Mouse (Mus musculus) heart, embryonic 10.5 days (tissue): ENCODE measurements around the gene Dusp11. TPM values are rescaled to one million over a fixed set of nuclear protein-coding genes. Genes with fewer than 3 reads are reported as not detected.
"Not testable (repeated sequence)": the region's sequence is repeated elsewhere in the genome, so short reads cannot be mapped to it uniquely, and the experiment has no call there.

Experiments used
- DNase-seq: peaks from one replicate; pipeline ENCODE4 v3.0.0-alpha.2; 2017; ENCODE audit warnings: low spot score
- H3K27ac ChIP-seq: fragments of 300-500 bp; sonication (generic); 2 replicates; pipeline ENCODE4 v1.5.1; 2016; ENCODE audit warnings: mild to moderate bottlenecking
- H3K27me3 ChIP-seq: fragments of 300-500 bp; sonication (generic); 2 replicates; pipeline ENCODE4 v1.6.1; 2016; ENCODE audit warnings: mild to moderate bottlenecking; ENCODE audit not compliant: poor library complexity, insufficient read depth, severe bottlenecking
- H3K36me3 ChIP-seq: fragments of 300-500 bp; sonication (generic); 2 replicates; pipeline ENCODE4 v1.6.1; 2016; ENCODE audit warnings: mild to moderate bottlenecking, moderate library complexity
- H3K4me1 ChIP-seq: fragments of 300-500 bp; sonication (generic); 2 replicates; pipeline ENCODE4 v1.6.1; 2016; ENCODE audit warnings: mild to moderate bottlenecking
- H3K4me3 ChIP-seq: fragments of 300-500 bp; sonication (generic); 2 replicates; pipeline ENCODE4 v1.5.1; 2016; ENCODE audit warnings: mild to moderate bottlenecking, moderate library complexity
- H3K9me3 ChIP-seq: fragments of 300-500 bp; sonication (generic); 2 replicates; pipeline ENCODE4 v1.6.1; 2016; ENCODE audit warnings: mild to moderate bottlenecking, moderate library complexity
- WGBS: fragments of 180-500 bp; shearing (Covaris S2); methylation state at CpG from one replicate; pipeline ENCODE4 v1.1.7; 2016; 5-methylcytosine and 5-hydroxymethylcytosine counted together
- polyA plus RNA-seq: library from polyadenylated mRNA; unstranded; fragments of >200 nt; fragmentation: Nextera tagmentation; extraction: Ambion mirVana; gene quantifications from 2 replicates; pipeline ENCODE4 v1.2.1, GENCODE M21; 2016

Dusp11 gene
- polyA plus RNA-seq, 1 experiment from 2014 or later: 39.9 TPM

DNA sequence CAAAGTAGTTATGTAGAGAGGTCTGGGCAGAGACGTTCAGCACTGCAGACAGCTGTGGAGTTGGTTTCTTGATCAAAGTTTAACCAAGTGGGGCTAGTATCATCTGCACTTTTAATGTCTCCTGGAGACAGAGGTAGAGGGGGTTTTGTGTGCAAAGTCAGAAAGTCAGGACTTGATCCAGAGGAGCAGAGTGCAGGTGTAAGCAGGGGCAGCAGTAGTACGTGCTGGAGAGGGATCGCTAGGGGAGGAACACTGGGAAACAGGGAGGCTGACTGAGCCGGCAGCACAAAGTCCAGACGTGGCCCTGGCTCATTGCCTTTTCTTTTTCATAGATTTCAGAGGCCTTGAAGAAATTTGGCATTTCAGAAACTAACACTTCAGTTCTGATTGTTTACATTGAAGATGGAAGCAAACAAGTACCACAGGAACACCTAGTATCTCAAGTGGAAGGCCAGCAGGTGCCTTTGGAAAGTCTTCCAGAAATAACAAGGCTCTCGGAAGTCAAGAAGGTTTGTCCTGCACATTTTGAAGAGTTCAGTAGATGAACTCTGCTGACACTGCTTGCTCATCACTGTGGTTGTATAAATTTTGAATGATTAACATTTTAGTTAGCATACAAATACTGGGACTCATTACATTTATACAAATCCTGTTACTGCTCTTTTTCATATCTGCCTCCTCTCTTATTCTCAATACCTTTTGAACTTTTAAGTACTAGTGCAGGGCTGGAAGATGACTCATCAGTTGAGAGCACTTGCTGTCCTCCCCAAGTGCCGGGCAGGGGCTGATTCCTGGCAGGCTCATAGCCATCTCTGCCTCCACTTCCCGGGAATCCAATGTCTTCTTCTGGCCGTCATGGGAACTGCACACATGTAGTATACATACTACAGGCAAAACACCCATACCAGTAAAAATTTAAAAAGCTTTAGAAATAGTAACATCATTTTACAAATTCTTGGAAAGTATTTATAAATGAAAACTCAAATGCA lies 33.7 kb downstream of the Dusp11 start:
- Histone ChIP-seq H3K27me3 (no peaks in the 10 kb centered on the region), H3K27ac (no peak overlapping the region), H3K4me3 (no peak overlapping the region), H3K9me3 (no peaks in the 10 kb centered on the region), H3K36me3 (peaks cover 69% of the 10 kb centered on the region), H3K4me1 (no peaks in the 10 kb centered on the region)
- 82% methylated on average over 9 of the region's 9 CpGs for WGBS
- DNase-seq: no peak

DNA sequence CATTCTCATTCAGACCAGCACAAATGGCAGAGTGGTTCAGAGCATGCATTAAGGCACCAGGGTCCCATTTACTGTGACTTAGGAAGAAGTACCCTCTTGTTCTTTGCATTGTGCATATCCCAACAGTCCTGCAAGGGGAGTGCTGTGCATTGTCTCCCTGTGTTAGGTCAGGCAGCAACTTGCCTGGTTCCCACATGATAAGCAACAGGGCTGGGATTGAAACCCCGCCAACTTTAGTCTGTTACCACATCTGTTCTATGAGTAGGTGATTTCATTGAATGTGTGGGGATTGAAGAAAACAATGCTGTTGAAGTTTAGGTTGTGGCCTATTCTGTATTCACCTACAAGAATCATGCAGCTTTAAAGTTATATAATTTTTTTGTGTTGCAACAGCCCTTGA lies 34.8 kb downstream of the Dusp11 start:
- H3K4me1 ChIP-seq: no peaks in the 10 kb centered on the region
- H3K27me3 ChIP-seq: no peaks in the 10 kb centered on the region
- 79% methylated on average over 1 of the region's 1 CpGs for WGBS
- no peak overlapping the region for H3K4me3 ChIP-seq
- no peak for DNase-seq
- H3K27ac ChIP-seq: no peak overlapping the region
- H3K9me3 ChIP-seq: no peaks in the 10 kb centered on the region
- peaks cover 76% of the 10 kb centered on the region for H3K36me3 ChIP-seq

DNA sequence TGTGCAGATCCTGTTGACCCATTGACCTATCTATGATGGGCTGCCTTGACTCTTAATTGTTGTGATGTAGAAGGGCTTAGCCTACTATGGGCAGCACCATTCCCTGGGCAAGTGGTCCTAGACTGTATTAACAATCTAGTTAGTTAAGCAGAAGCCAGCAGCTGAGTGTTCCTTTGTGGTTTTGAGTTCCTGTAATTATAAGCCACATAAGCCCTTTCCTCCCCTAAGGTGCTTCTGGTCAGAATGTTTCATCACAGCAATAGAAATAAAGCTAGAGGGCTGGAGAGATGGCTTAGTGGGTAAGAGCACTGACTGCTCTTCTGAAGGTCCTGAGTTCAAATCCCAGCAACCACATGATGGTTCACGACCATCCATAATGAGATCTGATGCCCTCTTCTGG lies 37.8 kb downstream of the Dusp11 start:
- 94% methylated on average over 1 of the region's 1 CpGs for WGBS
- Histone ChIP-seq H3K27me3 (no peaks in the 10 kb centered on the region), H3K4me1 (no peaks in the 10 kb centered on the region), H3K4me3 (no peak overlapping the region), H3K27ac (no peak overlapping the region), H3K9me3 (no peaks in the 10 kb centered on the region), H3K36me3 (peaks cover 66% of the 10 kb centered on the region)
- DNase-seq: no peak

DNA sequence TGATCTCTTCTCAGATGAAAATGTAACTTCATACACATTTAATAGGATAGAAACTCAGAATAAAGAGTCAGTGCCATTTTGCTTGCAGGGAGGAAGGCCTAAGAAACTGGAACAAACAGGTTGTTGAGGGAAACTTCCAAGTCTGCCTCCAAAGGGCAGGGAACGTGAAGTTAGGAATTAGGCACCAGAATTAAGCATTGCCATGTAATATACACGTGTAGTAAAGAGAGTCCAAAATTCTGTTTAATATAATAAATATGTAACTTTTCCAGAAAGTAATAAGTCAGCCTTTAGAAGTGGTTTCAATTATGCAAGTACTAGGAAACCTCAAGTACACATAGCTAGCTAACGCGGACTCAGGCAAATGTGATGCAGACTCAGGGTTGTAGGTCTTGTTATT lies 42.1 kb downstream of the Dusp11 start:
- DNase-seq: no peak
- Histone ChIP-seq H3K4me3 (no peak overlapping the region), H3K9me3 (no peaks in the 10 kb centered on the region), H3K27ac (no peak overlapping the region), H3K4me1 (peaks cover 12% of the 10 kb centered on the region), H3K27me3 (no peaks in the 10 kb centered on the region), H3K36me3 (peaks cover 29% of the 10 kb centered on the region)
- 88% methylated on average over 4 of the region's 4 CpGs for WGBS

DNA sequence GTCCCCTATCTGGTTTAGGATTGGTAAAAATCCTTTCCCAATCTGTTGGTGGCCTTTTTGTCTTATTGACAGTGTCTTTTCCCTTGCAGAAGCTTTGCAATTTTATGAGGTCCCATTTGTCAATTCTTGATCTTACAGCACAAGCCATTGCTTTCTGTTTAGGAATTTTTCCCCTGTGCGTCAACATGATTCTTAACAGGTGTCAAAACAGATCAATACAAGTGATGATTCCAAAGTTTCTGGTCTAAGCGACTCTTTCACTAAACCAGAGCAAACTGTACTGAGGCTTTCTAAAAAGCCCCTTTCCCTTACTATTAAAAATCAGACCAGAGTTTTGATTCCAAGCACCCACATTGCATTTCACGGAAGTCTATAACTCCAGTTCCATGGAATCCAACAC lies 43.1 kb downstream of the Dusp11 start:
- H3K27ac ChIP-seq: not testable (repeated sequence)
- 91% methylated on average over 3 of the region's 3 CpGs for WGBS

DNA sequence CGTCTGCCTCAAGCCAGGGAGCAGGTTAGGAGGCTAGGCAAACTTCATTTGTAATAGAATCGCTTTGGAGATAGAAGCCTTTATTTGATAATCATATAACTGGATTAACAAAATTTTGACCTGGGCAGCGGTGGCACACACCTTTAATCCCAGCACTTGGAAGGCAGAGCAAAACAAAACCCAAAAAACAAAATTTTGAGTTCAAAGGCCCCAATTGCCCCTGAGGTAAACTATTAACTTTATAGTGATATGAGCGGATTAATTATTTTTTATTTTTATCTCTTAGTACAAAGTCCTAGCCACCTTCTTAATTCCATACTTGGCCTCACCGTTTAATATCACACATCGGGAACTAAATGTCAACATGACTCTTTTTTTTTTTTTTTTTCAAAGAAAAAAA lies 44.9 kb downstream of the Dusp11 start:
- no peak for DNase-seq
- Histone ChIP-seq H3K27me3 (no peaks in the 10 kb centered on the region), H3K9me3 (no peaks in the 10 kb centered on the region), H3K27ac (peak overlapping the region; percentile 90), H3K4me3 (peak overlapping the region; percentile 74), H3K4me1 (peaks cover 12% of the 10 kb centered on the region), H3K36me3 (peaks cover 8% of the 10 kb centered on the region; the same call in 1 of the 2 replicates)
- 81% methylated on average over 6 of the region's 6 CpGs for WGBS

More for the DNA sequence above, 43.1 kb downstream of the Dusp11 start:
- H3K9me3 ChIP-seq, H3K4me3 ChIP-seq, H3K27me3 ChIP-seq, DNase-seq: not testable (repeated sequence)
- peaks cover 22% of the 10 kb centered on the region for H3K36me3 ChIP-seq
- H3K4me1 ChIP-seq: peaks cover 12% of the 10 kb centered on the region

DNA sequence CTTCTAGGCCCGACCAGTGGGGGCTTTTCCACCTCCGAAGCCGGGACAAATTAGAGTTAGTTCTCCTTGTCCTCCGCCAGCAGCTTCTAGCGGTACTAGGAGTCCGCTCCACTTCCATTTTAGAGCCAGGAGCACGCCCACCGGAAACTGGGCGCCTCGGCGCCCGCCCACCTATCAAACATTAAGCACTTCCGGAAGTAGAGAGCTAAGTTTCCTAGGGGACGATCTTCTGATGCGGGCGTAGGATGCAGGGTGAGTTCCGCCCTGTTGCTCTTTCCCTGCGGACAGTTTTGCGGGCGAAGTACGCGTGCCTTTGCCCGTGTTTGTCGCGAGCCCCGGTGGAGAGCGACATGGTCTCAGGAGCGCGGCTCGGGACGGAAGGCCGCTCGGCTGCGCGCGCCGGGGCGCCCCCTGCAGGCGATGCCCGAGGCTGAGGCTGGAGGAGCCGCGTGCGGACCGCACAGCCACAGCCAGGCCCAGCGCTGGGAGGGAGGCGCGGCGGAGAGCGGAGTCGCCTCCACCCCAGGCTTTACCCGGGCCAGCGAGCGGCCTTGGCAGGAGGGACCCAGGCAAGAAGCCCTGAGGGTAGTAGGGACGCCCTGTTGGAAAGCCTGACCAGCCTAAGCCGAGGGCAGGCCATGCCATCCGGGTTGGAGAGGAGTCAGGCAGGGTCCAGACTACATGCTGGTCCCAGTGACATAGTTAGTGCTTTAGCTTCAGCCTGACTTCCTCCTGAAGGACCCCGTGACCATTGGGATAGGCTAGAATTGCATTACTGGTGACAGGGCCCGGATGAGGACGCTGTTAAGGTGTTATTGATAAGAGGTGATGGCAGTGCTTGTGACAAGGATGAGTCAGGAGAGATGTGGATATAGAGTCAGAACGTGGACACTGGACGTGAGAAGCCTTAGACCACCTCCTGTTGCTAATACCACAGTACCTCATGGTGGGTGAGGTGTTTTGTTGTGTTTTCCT lies 45.6 kb downstream of the Dusp11 start, which contains the start of gene Nat8f1:
TSS of gene Nat8f1 (minus strand) at position 149 of the 975 bp plus-strand sequence.
- H3K27me3 ChIP-seq, H3K9me3 ChIP-seq, H3K36me3 ChIP-seq: not testable (repeated sequence)
- peak within 1 kb of the TSS; percentile 74 for H3K4me3 ChIP-seq
- peak; percentile 96 for DNase-seq
- WGBS: under 1% methylated on average over 61 of the region's 61 CpGs
- peak within 1 kb of the TSS; percentile 90 for H3K27ac ChIP-seq
- H3K4me1 ChIP-seq: peaks cover 12% of the 10 kb centered on the region

DNA sequence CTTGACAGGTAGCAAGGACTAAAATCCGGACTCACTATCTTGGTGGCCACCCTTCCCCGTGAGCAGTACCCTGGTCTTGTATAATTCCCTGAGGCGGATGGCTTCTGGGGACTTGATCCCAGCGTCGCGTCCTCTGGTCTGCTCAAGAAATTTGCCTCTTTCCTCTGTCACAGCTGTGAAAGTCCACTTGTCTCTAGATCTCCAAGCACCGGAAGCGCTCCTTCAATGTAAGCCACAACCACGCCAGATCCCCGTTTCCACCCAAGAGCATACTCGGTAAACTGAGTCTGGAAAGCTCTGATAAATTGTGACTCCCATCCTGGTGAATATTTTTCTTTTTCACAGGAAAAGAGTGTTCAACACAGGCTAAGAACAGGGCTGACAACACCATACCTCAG lies 46.3 kb downstream of the Dusp11 start:
- 4% methylated on average over 11 of the region's 11 CpGs for WGBS
- Histone ChIP-seq H3K27ac (peak overlapping the region; percentile 90), H3K27me3 (no peaks in the 10 kb centered on the region), H3K4me1 (peaks cover 12% of the 10 kb centered on the region), H3K4me3 (peak overlapping the region; percentile 74), H3K36me3 (no peaks in the 10 kb centered on the region), H3K9me3 (no peaks in the 10 kb centered on the region)
- DNase-seq: no peak

DNA sequence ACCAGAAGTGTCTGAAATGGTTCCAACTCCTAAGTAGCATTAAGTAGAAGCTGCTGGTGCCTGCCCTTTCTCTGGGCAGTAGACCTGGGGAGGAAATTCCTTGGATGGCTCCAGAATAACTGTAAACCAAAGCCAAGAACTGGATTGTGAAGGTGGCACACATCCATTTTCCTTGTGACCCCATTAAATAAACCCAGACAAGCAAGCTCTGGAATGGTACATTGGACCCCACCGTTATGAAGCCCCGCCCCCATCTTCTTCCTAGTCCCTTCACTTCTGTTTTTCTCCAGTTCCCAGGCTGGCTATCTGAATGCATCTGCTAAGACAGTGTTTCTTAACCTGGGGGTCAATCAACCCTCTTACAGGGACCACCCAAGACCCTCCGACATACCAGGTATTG lies 49.9 kb downstream of the Dusp11 start, which contains the start of gene Tprkb:
TSS of gene Tprkb (plus strand) at position 279 of the 400 bp plus-strand sequence.
- DNase-seq: no peak
- H3K27ac ChIP-seq: no peak within 1 kb of the TSS
- no peaks in the 10 kb centered on the region for H3K9me3 ChIP-seq
- H3K36me3 ChIP-seq: no peaks in the 10 kb centered on the region
- peaks cover 11% of the 10 kb centered on the region for H3K4me1 ChIP-seq
- 81% methylated on average over 3 of the region's 3 CpGs for WGBS
- H3K4me3 ChIP-seq: no peak within 1 kb of the TSS
- no peaks in the 10 kb centered on the region for H3K27me3 ChIP-seq

DNA sequence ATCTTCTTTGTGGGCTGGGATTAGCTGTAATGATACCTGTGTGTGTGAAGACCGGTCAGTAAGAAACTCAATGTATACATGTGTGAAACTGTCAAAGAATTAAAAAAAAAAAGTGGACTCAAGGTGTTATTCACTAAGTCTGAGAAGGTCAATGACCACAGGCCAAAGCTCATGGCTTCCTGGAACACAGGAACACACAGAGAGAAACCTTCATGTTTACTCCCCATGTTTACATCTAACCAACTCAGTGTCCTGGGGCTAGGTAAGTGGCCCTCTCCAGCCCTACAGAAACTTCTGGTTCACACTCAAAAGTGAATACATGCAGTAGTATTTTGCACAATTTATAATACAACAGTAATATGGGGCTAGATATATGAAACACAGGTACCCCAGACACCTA lies 51.8 kb downstream of the Dusp11 start:
- WGBS: 83% methylated on average over 1 of the region's 1 CpGs
- Histone ChIP-seq H3K4me1 (peaks cover 2% of the 10 kb centered on the region), H3K9me3 (no peaks in the 10 kb centered on the region), H3K36me3 (no peaks in the 10 kb centered on the region), H3K27me3 (no peaks in the 10 kb centered on the region), H3K27ac (no peak overlapping the region), H3K4me3 (no peak overlapping the region)
- DNase-seq: no peak

DNA sequence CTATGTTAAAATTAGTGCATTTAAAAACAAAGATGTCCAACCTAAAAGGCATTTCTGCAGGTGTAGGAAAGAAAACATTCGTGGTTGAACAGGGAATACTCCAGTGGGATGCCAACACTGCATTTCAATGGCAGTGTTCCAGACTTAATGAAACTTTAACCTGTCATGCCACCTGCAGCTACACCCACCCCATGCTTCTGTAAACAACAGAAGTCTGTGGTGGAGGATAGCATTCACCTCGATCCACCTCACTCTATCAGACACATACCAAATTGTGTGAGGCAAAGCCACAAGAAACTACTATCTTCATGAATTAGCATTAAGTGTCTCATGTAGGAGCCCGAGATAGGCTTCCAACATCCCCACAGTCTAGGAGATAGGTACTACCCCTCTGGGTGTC lies 53.1 kb downstream of the Dusp11 start:
- Histone ChIP-seq H3K4me3 (no peak overlapping the region), H3K27me3 (no peaks in the 10 kb centered on the region), H3K9me3 (no peaks in the 10 kb centered on the region), H3K36me3 (no peaks in the 10 kb centered on the region), H3K27ac (no peak overlapping the region), H3K4me1 (no peaks in the 10 kb centered on the region)
- 61% methylated on average over 3 of the region's 3 CpGs for WGBS
- no peak for DNase-seq

DNA sequence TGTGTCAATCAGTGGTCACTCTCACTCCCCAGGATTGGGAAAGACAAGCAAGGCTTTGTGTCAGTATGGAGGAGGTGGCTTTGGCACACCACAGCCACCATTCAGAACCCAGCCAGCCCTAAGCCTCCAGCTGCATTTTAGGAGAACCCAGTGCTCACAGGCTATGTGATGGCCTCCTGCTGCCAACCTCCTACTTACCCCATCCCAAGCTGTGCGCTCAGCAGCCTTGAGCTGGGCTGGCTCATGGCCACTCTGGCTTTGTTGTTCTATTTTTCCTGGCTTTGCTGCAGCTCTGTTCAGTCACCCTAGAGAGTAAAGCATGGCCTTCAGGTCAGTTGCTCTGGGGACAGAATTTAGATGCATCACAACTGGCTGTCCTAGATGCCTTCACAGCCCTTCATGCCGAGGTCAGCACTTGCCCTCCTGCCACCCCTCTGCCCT lies 54.5 kb downstream of the Dusp11 start:
- H3K9me3 ChIP-seq, DNase-seq, H3K36me3 ChIP-seq, H3K27ac ChIP-seq, H3K4me3 ChIP-seq, H3K27me3 ChIP-seq, H3K4me1 ChIP-seq: not testable (repeated sequence)
- WGBS: 61% methylated on average over 2 of the region's 2 CpGs
